Mouse (Mus musculus) testis, adult 2 months (tissue): ENCODE measurements at regions not wholly inside any gene's neighbourhood (a gene's known extent, or its start where the extent isn't known, plus 50 kb on each side); places are given as distances from the start of the nearest gene placed in this dataset.

Experiments
- CTCF ChIP-seq: fragments of 200-500 bp; IDR thresholded peaks from 2 replicates; pipeline ENCODE4 v1.5.1; 2012; ENCODE audit warnings: low read depth, mild to moderate bottlenecking, inconsistent platforms, low read length, moderate library complexity; ENCODE audit not compliant: control insufficient read depth, insufficient read depth, insufficient replicate concordance
- POLR2A ChIP-seq: fragments of 200-500 bp; IDR thresholded peaks from 2 replicates; pipeline ENCODE4 v1.6.1; 2012; ENCODE audit warnings: low read depth, mild to moderate bottlenecking, inconsistent platforms, low read length, moderate library complexity; ENCODE audit not compliant: control insufficient read depth

- TF ChIP-seq CTCF (no peak), POLR2A (no peak)
These were observed 54.7 kb upstream of the Ldb2 start for GRCm38 (mm10) chr5:44854189-44854588.
